Mouse (Mus musculus) C2C12 (cell line): Measurements from ENCODE around the gene Sh3tc1.

ENCODE experiments used
- CEBPB ChIP-seq: IDR thresholded peaks from one replicate; pipeline ENCODE4 v1.6.1; 2011; ENCODE audit warnings: low read depth, mild to moderate bottlenecking, control low read depth, moderate library complexity
- CTCF ChIP-seq: IDR thresholded peaks from one replicate; pipeline ENCODE4 v1.5.1; 2011; ENCODE audit not compliant: control insufficient read depth, insufficient read depth, insufficient read length

- TF ChIP-seq CTCF: no peak
- TF ChIP-seq CEBPB: no peak
Measured at GRCm38 (mm10) chr5:35785853-35786252, 46.1 kb upstream of the Sh3tc1 start.
